Mouse (Mus musculus): ENCODE results near the gene Cd19.

Cd19 gene

GRCm38 (mm10) chr7:126377278-126378158 is 37.2 kb downstream of the Cd19 start, which contains the start of gene Spns1:
Gene Spns1, minus strand, starts transcription at chr7:126377450.
- DNase-seq = peak; percentile 99

DNA sequence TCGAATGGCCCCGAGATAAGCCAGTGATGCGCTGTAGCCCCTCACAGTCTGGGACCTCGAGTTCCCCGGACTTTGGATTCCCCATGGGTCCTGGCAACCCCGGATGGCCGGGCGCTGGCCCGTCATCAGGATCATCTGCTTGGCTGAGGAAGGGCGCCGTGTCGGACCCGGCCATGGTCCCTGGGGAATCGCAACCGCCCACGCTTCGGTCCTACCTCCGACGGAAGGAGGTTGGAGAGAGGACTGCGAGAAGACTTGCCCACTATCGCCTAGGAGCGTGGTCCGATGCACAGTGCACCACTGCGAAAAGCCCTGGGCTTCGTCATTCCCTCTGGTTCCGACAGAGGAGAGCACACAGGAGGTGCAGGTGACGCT is 37.8 kb downstream of the Cd19 start:
- no peak for DNase-seq

- DNase-seq = no peak
Observed at GRCm38 (mm10) chr7:126375012-126375411, 39.7 kb downstream of the Cd19 start.

DNA sequence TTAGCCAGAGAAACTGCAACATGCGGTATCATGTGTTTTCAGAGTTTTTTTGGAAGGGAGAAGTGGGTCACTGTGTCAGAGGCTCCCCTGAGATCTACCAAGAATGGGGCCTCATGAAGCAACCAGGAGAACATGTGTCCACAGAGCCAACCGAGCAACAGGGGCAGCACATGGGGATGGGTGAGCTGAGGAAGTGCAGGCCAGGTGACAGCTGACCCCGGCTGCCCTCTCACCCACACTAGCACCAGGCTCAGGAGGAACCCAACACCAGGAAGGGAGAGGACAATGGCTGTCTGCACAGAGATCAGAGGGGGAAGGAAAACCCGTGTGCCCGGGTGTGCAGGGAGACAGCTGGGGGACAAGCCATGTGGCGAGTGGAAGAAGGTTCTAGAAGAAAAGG is 40.2 kb downstream of the Cd19 start:
- no peak for DNase-seq

DNA sequence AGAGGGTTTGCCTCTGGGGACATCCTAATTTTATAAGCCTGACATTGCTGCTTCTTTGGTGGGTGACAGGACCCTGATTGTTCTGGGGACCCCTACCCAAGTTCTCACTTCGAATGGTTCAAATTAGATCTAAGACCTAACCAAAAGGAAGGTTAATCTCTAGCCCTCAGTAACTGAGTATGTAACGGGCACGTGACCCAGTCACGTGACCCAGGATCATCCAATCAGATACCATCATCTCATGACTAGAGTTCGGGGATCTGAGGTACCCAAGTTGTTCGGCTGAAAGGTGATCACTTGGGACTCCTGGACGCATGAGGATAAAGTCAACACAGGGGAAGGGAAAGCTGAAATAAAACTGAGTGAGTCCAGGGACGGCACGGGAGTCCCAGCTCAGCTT is 41.7 kb downstream of the Cd19 start:
- DNase-seq = no peak

GRCm38 (mm10) chr7:126369393-126369792 is 45.3 kb downstream of the Cd19 start, which contains the start of gene Lat:
Gene Lat, minus strand, starts transcription at chr7:126369570.
- no peak for DNase-seq

DNA sequence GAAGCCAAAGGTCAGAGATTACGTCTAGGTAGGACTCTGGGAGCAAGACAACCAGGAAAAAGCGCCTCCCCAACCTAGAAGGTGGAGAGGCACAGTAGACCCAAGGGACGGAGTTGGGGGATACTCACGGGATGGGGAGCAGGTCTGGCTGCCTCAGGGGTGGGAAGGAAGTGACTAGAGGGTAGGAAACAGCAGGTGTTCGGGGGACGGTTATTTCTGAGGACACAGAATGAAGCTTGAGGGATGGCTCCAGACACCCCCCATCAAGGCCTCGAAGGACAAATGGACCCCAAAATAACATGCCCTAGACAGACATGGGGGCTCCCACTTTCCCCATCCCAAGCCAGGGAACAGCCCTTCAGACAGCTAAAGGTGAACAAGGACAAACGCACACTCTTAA is 46.3 kb downstream of the Cd19 start:
- no peak for DNase-seq

DNA sequence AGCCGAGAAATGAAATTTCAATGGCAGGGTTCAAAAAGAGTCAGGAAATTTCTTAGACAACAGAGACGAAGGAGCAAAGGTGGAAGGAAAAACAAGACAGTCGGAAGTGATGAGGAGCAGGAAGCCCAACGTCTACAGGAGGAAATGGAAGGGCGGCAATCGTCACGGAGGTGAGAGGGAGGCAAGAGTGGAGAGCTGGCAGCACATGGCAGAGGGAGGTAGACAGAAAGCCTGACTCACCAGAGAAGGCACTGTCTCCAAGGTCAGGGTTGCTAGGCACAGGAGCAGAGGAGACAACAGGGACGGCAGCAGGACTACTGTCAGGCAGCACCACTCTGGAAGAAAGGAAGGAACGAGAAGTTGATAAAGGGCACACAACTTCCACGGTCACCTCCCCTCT is 47.1 kb downstream of the Cd19 start:
- DNase-seq = no peak

GRCm38 (mm10) chr7:126363038-126363437 is 51.7 kb downstream of the Cd19 start:
- DNase-seq = no peak

- DNase-seq = no peak
Observed at GRCm38 (mm10) chr7:126359049-126359448, 55.6 kb downstream of the Cd19 start.
